Mouse (Mus musculus) testis, adult 2 months (tissue): Measurements from ENCODE around the gene Herc2.

Experiments used
- CTCF ChIP-seq: fragments of 200-500 bp; IDR thresholded peaks from 2 replicates; pipeline ENCODE4 v1.5.1; 2012; ENCODE audit warnings: low read depth, mild to moderate bottlenecking, inconsistent platforms, low read length, moderate library complexity; ENCODE audit not compliant: control insufficient read depth, insufficient read depth, insufficient replicate concordance
- POLR2A ChIP-seq: fragments of 200-500 bp; IDR thresholded peaks from 2 replicates; pipeline ENCODE4 v1.6.1; 2012; ENCODE audit warnings: low read depth, mild to moderate bottlenecking, inconsistent platforms, low read length, moderate library complexity; ENCODE audit not compliant: control insufficient read depth

DNA sequence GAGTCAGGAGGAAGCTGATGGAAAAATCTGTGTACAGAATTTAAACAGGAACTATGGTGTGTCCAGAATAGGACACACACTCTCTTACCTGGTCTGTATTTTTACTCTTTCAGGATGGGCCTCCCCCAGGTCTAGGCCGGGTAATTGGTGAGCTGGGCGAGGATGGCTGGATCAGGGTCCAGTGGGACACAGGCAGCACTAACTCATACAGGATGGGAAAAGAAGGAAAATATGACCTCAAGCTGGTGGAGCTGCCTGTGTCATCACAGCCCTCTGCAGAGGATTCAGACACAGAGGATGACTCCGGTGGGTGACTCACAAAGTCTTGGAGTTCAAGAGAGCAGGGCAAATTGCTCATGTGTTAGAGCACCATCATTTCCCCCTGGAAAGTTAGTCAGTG lies 96.4 kb downstream of the Herc2 start:
- no peak for TF ChIP-seq CTCF
- no peak for TF ChIP-seq POLR2A
